In the genomic region with DNA sequence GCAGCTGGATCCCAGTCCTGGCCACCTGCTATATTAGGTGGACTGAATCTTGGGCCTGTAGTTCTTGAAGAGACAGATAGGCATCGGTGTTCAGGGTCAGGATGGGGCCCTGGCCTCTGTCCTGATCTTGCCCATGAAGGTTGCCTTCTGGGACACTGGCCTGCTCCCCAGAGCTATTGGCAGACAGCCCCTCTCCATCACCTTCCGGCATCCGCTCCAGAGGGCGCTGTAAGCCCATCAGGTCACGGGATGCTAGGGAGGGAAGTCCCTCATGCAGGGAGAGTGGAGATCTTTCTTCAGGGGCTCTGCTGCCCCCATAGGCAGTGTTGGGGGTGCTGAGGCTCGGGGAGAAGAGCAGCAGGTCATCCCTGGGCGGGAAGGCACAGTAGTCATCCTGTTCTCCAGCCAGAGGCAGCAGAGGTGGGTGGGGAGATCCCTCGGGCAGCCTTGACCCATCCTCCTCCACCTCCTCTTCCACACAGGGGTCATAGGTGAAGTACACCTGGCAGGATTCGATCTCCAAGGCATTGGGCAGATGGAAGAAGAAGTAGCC, we compare ENCODE assay signal across 17 mouse cellular contexts. TPM values are rescaled to one million over a fixed set of nuclear protein-coding genes. Genes with fewer than 3 reads are reported as not detected.
DNase-seq lines count a peak whose midpoint lies in the region; ATAC-seq and TF ChIP-seq lines count a peak whose summit lies in the region.
"Had no signal": no experiment of that assay in that cellular context is flagged by ENCODE, and none has a peak within 500 bp of the region (broad histone marks: within the 10 kb centered on the region; RNA-seq: fewer than 3 reads in every experiment).

No protein-coding gene starts in this region.

- no peak overlapping the region for H3K4me3 ChIP-seq in heart, embryonic 11.5 days (ENCODE audit: low read depth, low read length)
- H3K4me3 ChIP-seq in midbrain, postnatal 0 days (ENCODE audit: low read depth, low read length): no peak overlapping the region
- no peak overlapping the region for H3K4me3 ChIP-seq in midbrain, embryonic 10.5 days
- no peak overlapping the region for H3K4me3 ChIP-seq in liver, postnatal 0 days (ENCODE audit: low read depth, low read length)
- H3K4me3 ChIP-seq in forebrain, embryonic 11.5 days (ENCODE audit: low read depth, low read length): no peak overlapping the region
- H3K4me3 ChIP-seq: embryonic facial prominence, embryonic 12.5 days; lung, embryonic 15.5 days; midbrain, embryonic 15.5 days had no signal

- peak; percentile 45 to 57 for DNase-seq in heart, postnatal 10 days
- no peak for DNase-seq in midbrain, postnatal 0 days (ENCODE audit: low spot score)
- DNase-seq in midbrain, embryonic 10.5 days (ENCODE audit: low spot score): no peak
- DNase-seq in cerebellum, adult 9-11 months: peak; percentile 70
- peak; percentile 40 for DNase-seq in liver, postnatal 0 days
- no peak for DNase-seq in spleen, postnatal 14 days (ENCODE audit: low spot score in 2 of 2)
- no peak for DNase-seq in forebrain, embryonic 11.5 days (ENCODE audit: low spot score)
- DNase-seq: kidney, postnatal 14 days; spleen, adult 18-20 months; thymus, postnatal 14 days had no signal

- no peaks in the 10 kb centered on the region for H3K36me3 ChIP-seq in heart, embryonic 11.5 days (ENCODE audit: control insufficient read depth, insufficient read depth, low read length)
- no peaks in the 10 kb centered on the region for H3K36me3 ChIP-seq in midbrain, postnatal 0 days (ENCODE audit: insufficient read depth, low read length)
- no peaks in the 10 kb centered on the region for H3K36me3 ChIP-seq in midbrain, embryonic 10.5 days
- no peaks in the 10 kb centered on the region for H3K36me3 ChIP-seq in liver, postnatal 0 days (replicated peaks; ENCODE audit: insufficient read depth, low read length)
- no peaks in the 10 kb centered on the region for H3K36me3 ChIP-seq in forebrain, embryonic 11.5 days (ENCODE audit: control insufficient read depth, insufficient read depth, low read length)
- H3K36me3 ChIP-seq: embryonic facial prominence, embryonic 12.5 days; lung, embryonic 15.5 days; midbrain, embryonic 15.5 days had no signal

- H3K27me3 ChIP-seq in heart, embryonic 11.5 days (ENCODE audit: control insufficient read depth, insufficient read depth, low read length): no peaks in the 10 kb centered on the region; the same call in 1 of the 2 replicates
- no peaks in the 10 kb centered on the region for H3K27me3 ChIP-seq in midbrain, postnatal 0 days (ENCODE audit: insufficient read depth, low read length)
- H3K27me3 ChIP-seq in midbrain, embryonic 10.5 days (ENCODE audit: low read depth, poor library complexity, severe bottlenecking): peaks cover 2% of the 10 kb centered on the region; the same call in 1 of the 2 replicates
- H3K27me3 ChIP-seq in liver, postnatal 0 days (ENCODE audit: insufficient read depth, low read length): no peaks in the 10 kb centered on the region
- H3K27me3 ChIP-seq in forebrain, embryonic 11.5 days (ENCODE audit: control insufficient read depth, insufficient read depth, low read length): no peaks in the 10 kb centered on the region
- H3K27me3 ChIP-seq: embryonic facial prominence, embryonic 12.5 days; lung, embryonic 15.5 days; midbrain, embryonic 15.5 days; Patski had no signal

- no peak for TF ChIP-seq EP300 in liver, postnatal 0 days (IDR thresholded peaks at IDR 0.05; ENCODE audit: low read depth)

- intact Hi-C loops in heart, postnatal 10 days (cut with DNase I): no loop called here

- WGBS in heart, embryonic 11.5 days (ENCODE audit: insufficient replicate concordance): 47% methylated on average over 9 of the region's 9 CpGs
- 52% methylated on average over 9 of the region's 9 CpGs for WGBS in midbrain, postnatal 0 days
- 59% methylated on average over 9 of the region's 9 CpGs for WGBS in midbrain, embryonic 10.5 days
- 50% methylated on average over 9 of the region's 9 CpGs for WGBS in liver, postnatal 0 days (ENCODE audit: insufficient replicate concordance)
- 62% methylated on average over 9 of the region's 9 CpGs for WGBS in forebrain, embryonic 11.5 days

- no peak overlapping the region for H3K27ac ChIP-seq in heart, embryonic 11.5 days (ENCODE audit: low read depth, low read length)
- no peak overlapping the region for H3K27ac ChIP-seq in midbrain, postnatal 0 days (ENCODE audit: low read depth, low read length)
- no peak overlapping the region for H3K27ac ChIP-seq in midbrain, embryonic 10.5 days (replicated peaks)
- no peak overlapping the region for H3K27ac ChIP-seq in liver, postnatal 0 days (ENCODE audit: low read depth)
- H3K27ac ChIP-seq in forebrain, embryonic 11.5 days (ENCODE audit: low read depth, low read length): no peak overlapping the region
- H3K27ac ChIP-seq: embryonic facial prominence, embryonic 12.5 days; lung, embryonic 15.5 days; midbrain, embryonic 15.5 days had no signal

- H3K9ac ChIP-seq in heart, embryonic 11.5 days (ENCODE audit: low read depth, low read length): no peak overlapping the region
- H3K9ac ChIP-seq in midbrain, postnatal 0 days (replicated peaks; ENCODE audit: low read length, poor library complexity, severe bottlenecking): no peak overlapping the region
- no peak overlapping the region for H3K9ac ChIP-seq in liver, postnatal 0 days (replicated peaks)
- no peak overlapping the region for H3K9ac ChIP-seq in forebrain, embryonic 11.5 days (ENCODE audit: low read length)
- H3K9ac ChIP-seq: embryonic facial prominence, embryonic 12.5 days; lung, embryonic 15.5 days; midbrain, embryonic 15.5 days had no signal

- 0 out of 2 replicates have a peak, but pooled peaks have one; percentile 3 for TF ChIP-seq CTCF in midbrain, postnatal 0 days (IDR thresholded peaks at IDR 0.05)
- peak; percentile 52 for TF ChIP-seq CTCF in liver, postnatal 0 days (IDR thresholded peaks at IDR 0.05; ENCODE audit: low read depth)

- H3K4me2 ChIP-seq in heart, embryonic 11.5 days: no peak overlapping the region
- H3K4me2 ChIP-seq in midbrain, postnatal 0 days (ENCODE audit: low read depth, low read length, poor library complexity, severe bottlenecking): no peak overlapping the region
- H3K4me2 ChIP-seq in liver, postnatal 0 days (ENCODE audit: low read depth, low read length): no peak overlapping the region
- no peak overlapping the region for H3K4me2 ChIP-seq in forebrain, embryonic 11.5 days (ENCODE audit: low read depth, low read length, severe bottlenecking)
- H3K4me2 ChIP-seq: embryonic facial prominence, embryonic 12.5 days; lung, embryonic 15.5 days; midbrain, embryonic 15.5 days had no signal

- no peaks in the 10 kb centered on the region for H3K4me1 ChIP-seq in heart, embryonic 11.5 days (ENCODE audit: control insufficient read depth, insufficient read depth, low read length)
- H3K4me1 ChIP-seq in midbrain, postnatal 0 days (ENCODE audit: insufficient read depth, low read length): no peaks in the 10 kb centered on the region
- peaks cover 4% of the 10 kb centered on the region; the same call in 1 of the 2 replicates for H3K4me1 ChIP-seq in midbrain, embryonic 10.5 days
- H3K4me1 ChIP-seq in liver, postnatal 0 days (ENCODE audit: insufficient read depth): peaks cover 11% of the 10 kb centered on the region
- H3K4me1 ChIP-seq in forebrain, embryonic 11.5 days (replicated peaks; ENCODE audit: control insufficient read depth, insufficient read depth, low read length): no peaks in the 10 kb centered on the region
- H3K4me1 ChIP-seq: embryonic facial prominence, embryonic 12.5 days; midbrain, embryonic 15.5 days had no signal

- no peaks in the 10 kb centered on the region for H3K9me3 ChIP-seq in heart, embryonic 11.5 days (replicated peaks; ENCODE audit: control insufficient read depth, low read length)
- H3K9me3 ChIP-seq in midbrain, postnatal 0 days (ENCODE audit: low read length): no peaks in the 10 kb centered on the region
- H3K9me3 ChIP-seq in midbrain, embryonic 10.5 days (replicated peaks): no peaks in the 10 kb centered on the region
- no peaks in the 10 kb centered on the region for H3K9me3 ChIP-seq in liver, postnatal 0 days (ENCODE audit: low read length)
- no peaks in the 10 kb centered on the region for H3K9me3 ChIP-seq in forebrain, embryonic 11.5 days (ENCODE audit: control insufficient read depth, low read length)
- H3K9me3 ChIP-seq: embryonic facial prominence, embryonic 12.5 days; lung, embryonic 15.5 days; midbrain, embryonic 15.5 days had no signal

- no peak for ATAC-seq in heart, embryonic 11.5 days (replicated peaks; ENCODE audit: insufficient number of reproducible peaks, low FRiP score, low TSS enrichment)
- ATAC-seq in midbrain, postnatal 0 days (ENCODE audit: low FRiP score): no peak
- ATAC-seq in liver, postnatal 0 days: peak; percentile 29; the same call in 1 of the 2 replicates
- no peak for ATAC-seq in forebrain, embryonic 11.5 days (replicated peaks; ENCODE audit: low FRiP score)
- ATAC-seq: midbrain, embryonic 15.5 days; Patski had no signal

RNA-seq across cellular contexts. Expression of a gene that starts 13.1 kb away (rescaled TPM):
- under 1 TPM; 0.10 to 0.45 TPM for total RNA-seq in heart, postnatal 10 days (2021)
- 0.64 TPM in 1 of 2 replicates, not detected in the other for polyA plus RNA-seq in heart, embryonic 11.5 days (2014; fragmentation: Nextera tagmentation; extraction: Ambion mirVana)
- 0.66 TPM in 1 of 2 replicates, not detected in the other for total RNA-seq in midbrain, postnatal 0 days (2014; rRNA removed)
- 0.10 and 0.26 TPM in 2 replicates for polyA plus RNA-seq in midbrain, postnatal 0 days (2015; fragmentation: Nextera tagmentation; extraction: Ambion mirVana)
- 0.21 and 0.52 TPM in 2 replicates for polyA plus RNA-seq in midbrain, embryonic 10.5 days (2016; fragmentation: Nextera tagmentation; extraction: Ambion mirVana)
- polyA plus RNA-seq in liver, postnatal 0 days (2015; fragmentation: Nextera tagmentation; extraction: Ambion mirVana): 73.4 and 80.3 TPM in 2 replicates
- polyA plus RNA-seq in forebrain, embryonic 11.5 days (2014; fragmentation: Nextera tagmentation; extraction: Ambion mirVana): 0.31 and 0.79 TPM in 2 replicates
- total RNA-seq: hematopoietic stem cell, adult 5-6 weeks; neutrophil, adult 5-6 weeks had no signal

RNA-seq across cellular contexts. Expression of a gene that starts 13.5 kb away (rescaled TPM):
- under 1 TPM; 0.20 to 0.26 TPM for total RNA-seq in heart, postnatal 10 days (2021)
- not detected in 2 replicates for polyA plus RNA-seq in heart, embryonic 11.5 days (2014; fragmentation: Nextera tagmentation; extraction: Ambion mirVana)
- 0.33 and 0.38 TPM in 2 replicates for total RNA-seq in midbrain, postnatal 0 days (2014; rRNA removed)
- polyA plus RNA-seq in midbrain, postnatal 0 days (2015; fragmentation: Nextera tagmentation; extraction: Ambion mirVana): 0.19 and 0.22 TPM in 2 replicates
- polyA plus RNA-seq in midbrain, embryonic 10.5 days (2016; fragmentation: Nextera tagmentation; extraction: Ambion mirVana): not detected in 2 replicates
- 2.0 and 2.1 TPM in 2 replicates for polyA plus RNA-seq in liver, postnatal 0 days (2015; fragmentation: Nextera tagmentation; extraction: Ambion mirVana)
- 0.07 TPM in 1 of 2 replicates, not detected in the other for polyA plus RNA-seq in forebrain, embryonic 11.5 days (2014; fragmentation: Nextera tagmentation; extraction: Ambion mirVana)

RNA-seq across cellular contexts. Expression of a gene that starts 49.7 kb away (rescaled TPM):
- 10 to 100 TPM; 89.5 to 98.7 TPM for total RNA-seq in heart, postnatal 10 days (2021)
- 36.3 and 37.0 TPM in 2 replicates for polyA plus RNA-seq in heart, embryonic 11.5 days (2014; fragmentation: Nextera tagmentation; extraction: Ambion mirVana)
- 2.4 and 2.7 TPM in 2 replicates for total RNA-seq in midbrain, postnatal 0 days (2014; rRNA removed)
- polyA plus RNA-seq in midbrain, postnatal 0 days (2015; fragmentation: Nextera tagmentation; extraction: Ambion mirVana): 8.6 and 10.4 TPM in 2 replicates
- polyA plus RNA-seq in midbrain, embryonic 10.5 days (2016; fragmentation: Nextera tagmentation; extraction: Ambion mirVana): 10.0 and 11.0 TPM in 2 replicates
- polyA plus RNA-seq in liver, postnatal 0 days (2015; fragmentation: Nextera tagmentation; extraction: Ambion mirVana): 4.3 and 4.4 TPM in 2 replicates
- 10.0 and 12.1 TPM in 2 replicates for polyA plus RNA-seq in forebrain, embryonic 11.5 days (2014; fragmentation: Nextera tagmentation; extraction: Ambion mirVana)

RNA-seq across cellular contexts. Expression of a gene that starts 53.2 kb away (rescaled TPM):
- 10 to 100 TPM; 80.7 TPM for total RNA-seq in heart, postnatal 10 days (2021)
- polyA plus RNA-seq in heart, embryonic 11.5 days (2014; fragmentation: Nextera tagmentation; extraction: Ambion mirVana): 16.8 and 21.3 TPM in 2 replicates
- 156 and 164 TPM in 2 replicates for total RNA-seq in midbrain, postnatal 0 days (2014; rRNA removed)
- 152 and 173 TPM in 2 replicates for polyA plus RNA-seq in midbrain, postnatal 0 days (2015; fragmentation: Nextera tagmentation; extraction: Ambion mirVana)
- polyA plus RNA-seq in midbrain, embryonic 10.5 days (2016; fragmentation: Nextera tagmentation; extraction: Ambion mirVana): 64.0 and 68.3 TPM in 2 replicates
- 6.0 and 6.1 TPM in 2 replicates for polyA plus RNA-seq in liver, postnatal 0 days (2015; fragmentation: Nextera tagmentation; extraction: Ambion mirVana)
- 67.9 and 76.7 TPM in 2 replicates for polyA plus RNA-seq in forebrain, embryonic 11.5 days (2014; fragmentation: Nextera tagmentation; extraction: Ambion mirVana)
- total RNA-seq: neutrophil, adult 5-6 weeks had no signal

Comparison
In these comparisons a context has a peak if more than half of its experiments do, and no peak if none do; other contexts are left out.
1. DNase-seq: peak in heart, postnatal 10 days (2 of 2), cerebellum, adult 9-11 months (single experiment) and liver, postnatal 0 days (single experiment); none in midbrain, postnatal 0 days (single experiment), midbrain, embryonic 10.5 days (single experiment), spleen, postnatal 14 days (0 of 2) and forebrain, embryonic 11.5 days (single experiment).
2. RNA of a gene that starts 13.1 kb away (polyA plus RNA-seq): 73.4 to 80.3 TPM in liver, postnatal 0 days; 0.31 to 0.79 TPM in forebrain, embryonic 11.5 days, 0.64 TPM in heart, embryonic 11.5 days, 0.21 to 0.52 TPM in midbrain, embryonic 10.5 days and 0.10 to 0.26 TPM in midbrain, postnatal 0 days; every median in the first group is over 10 times any median in the second.